20 mouse cellular contexts compared by ENCODE assay signal in genomic region chr9:71390221-71390620, GRCm38 (mm10).
"Had no signal": no experiment of that assay in that cellular context is flagged by ENCODE, and none has a peak within 500 bp of the region (broad histone marks: within the 10 kb centered on the region; RNA-seq: fewer than 3 reads in every experiment).

No protein-coding gene starts in this region.

- H3K27ac ChIP-seq: layer of hippocampus, adult 2 months; left cerebral cortex, adult 2 months; liver, embryonic 13.5 days; midbrain, embryonic 12.5 days; midbrain, embryonic 15.5 days; neural tube, embryonic 12.5 days; neural tube, embryonic 15.5 days; stomach, postnatal 0 days had no signal

- ATAC-seq: midbrain, embryonic 15.5 days had no signal

- DNase-seq: kidney, adult 11 months; kidney, postnatal 10 days; layer of hippocampus, adult 9-11 months; layer of hippocampus, postnatal 36 days; liver, embryonic 13.5 days; lung, adult 2 months; lung, postnatal 14 days; lung, postnatal 4 days; retina, postnatal 1 day; right cerebral cortex, postnatal 25 days; thymus, adult 2 months; thymus, postnatal 14 days; thymus, postnatal 4 days had no signal

- H3K27me3 ChIP-seq: liver, embryonic 13.5 days; midbrain, embryonic 12.5 days; midbrain, embryonic 15.5 days; neural tube, embryonic 12.5 days; neural tube, embryonic 15.5 days had no signal

- H3K9me3 ChIP-seq: liver, embryonic 13.5 days; midbrain, embryonic 12.5 days; midbrain, embryonic 15.5 days; neural tube, embryonic 12.5 days; neural tube, embryonic 15.5 days had no signal

- H3K4me1 ChIP-seq: liver, embryonic 13.5 days; midbrain, embryonic 12.5 days; midbrain, embryonic 15.5 days; neural tube, embryonic 12.5 days; neural tube, embryonic 15.5 days had no signal

- H3K4me3 ChIP-seq: layer of hippocampus, adult 2 months; left cerebral cortex, adult 2 months; liver, embryonic 13.5 days; midbrain, embryonic 12.5 days; midbrain, embryonic 15.5 days; neural tube, embryonic 12.5 days; neural tube, embryonic 15.5 days had no signal

- H3K9ac ChIP-seq: liver, embryonic 13.5 days; midbrain, embryonic 12.5 days; midbrain, embryonic 15.5 days; neural tube, embryonic 12.5 days; neural tube, embryonic 15.5 days had no signal

- H3K4me2 ChIP-seq: liver, embryonic 13.5 days; midbrain, embryonic 12.5 days; midbrain, embryonic 15.5 days; neural tube, embryonic 12.5 days; neural tube, embryonic 15.5 days had no signal

- H3K36me3 ChIP-seq: liver, embryonic 13.5 days; midbrain, embryonic 12.5 days; midbrain, embryonic 15.5 days; neural tube, embryonic 12.5 days; neural tube, embryonic 15.5 days had no signal
